Mouse (Mus musculus): ENCODE results near the gene Mctp2.
A peak's percentile ranks its signal among the peaks of the same experiment; 100 is the strongest.

The Mctp2 gene

DNA sequence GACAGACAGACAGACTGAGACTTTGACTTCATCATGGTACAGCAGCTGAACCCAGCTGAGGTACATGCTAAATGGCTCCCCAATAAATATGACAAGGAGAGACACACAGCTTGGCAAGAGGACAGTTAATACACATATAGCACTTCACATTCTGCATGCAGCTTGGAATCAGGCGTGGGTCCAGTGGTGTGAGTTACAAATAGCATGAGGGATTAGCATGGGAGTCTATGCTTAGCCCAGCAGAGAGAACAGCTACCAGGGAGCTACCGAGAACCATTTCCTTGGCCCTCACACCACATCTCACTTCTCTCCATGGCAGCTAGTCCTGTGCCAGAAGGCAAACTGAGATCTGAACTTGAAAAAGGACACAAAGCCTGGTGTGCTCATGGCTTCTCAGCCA, 137.1 kb downstream of the Mctp2 start:
- no peak for DNase-seq (ENCODE audit: low read depth, low spot score)

DNA sequence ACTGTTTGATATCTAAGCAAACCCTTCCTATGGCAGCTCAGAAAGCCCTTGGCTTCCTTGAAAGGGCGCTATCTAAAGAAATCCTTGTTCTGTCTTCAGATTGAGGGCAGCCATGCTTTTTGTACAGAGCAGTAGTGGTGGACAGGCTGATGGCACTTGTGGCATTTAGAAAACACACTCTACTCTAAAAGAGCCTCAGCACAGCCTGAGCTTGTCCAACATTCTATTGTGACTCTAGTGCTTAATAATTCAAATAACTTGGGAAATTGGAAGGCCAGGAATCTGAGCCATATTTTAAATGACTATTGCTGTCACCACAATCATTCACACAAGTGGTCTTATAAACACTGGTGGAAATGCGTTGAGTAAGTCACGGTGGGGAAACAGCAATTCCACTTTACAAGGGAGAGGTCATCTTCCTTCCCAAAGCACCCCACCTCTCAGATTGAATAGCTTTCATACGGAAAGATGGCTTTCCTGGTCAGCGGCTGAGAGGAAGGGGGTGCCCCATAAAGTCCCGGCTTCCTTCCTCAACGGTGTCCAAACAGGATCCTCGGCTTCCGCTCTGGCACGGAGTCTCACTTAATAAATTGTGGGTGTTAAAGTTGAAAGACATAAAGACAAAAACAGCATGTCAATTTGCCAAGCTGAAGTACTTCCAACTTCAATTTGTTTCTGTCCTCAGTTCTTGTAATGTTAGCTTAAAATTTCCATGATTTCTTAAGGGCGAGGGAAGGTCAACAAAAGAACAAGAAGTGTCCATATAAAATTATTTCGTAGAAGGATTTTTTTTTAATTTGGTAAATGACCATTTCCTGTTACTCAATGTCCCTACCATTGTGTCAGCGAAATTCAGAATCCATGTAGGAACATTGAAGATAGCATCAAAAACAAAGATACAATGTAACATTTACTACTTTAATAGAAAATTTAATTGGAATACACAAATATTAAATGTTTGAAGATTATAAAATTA, 140.4 kb downstream of the Mctp2 start:
- no peak for DNase-seq (ENCODE audit: low read depth, low spot score)

DNA sequence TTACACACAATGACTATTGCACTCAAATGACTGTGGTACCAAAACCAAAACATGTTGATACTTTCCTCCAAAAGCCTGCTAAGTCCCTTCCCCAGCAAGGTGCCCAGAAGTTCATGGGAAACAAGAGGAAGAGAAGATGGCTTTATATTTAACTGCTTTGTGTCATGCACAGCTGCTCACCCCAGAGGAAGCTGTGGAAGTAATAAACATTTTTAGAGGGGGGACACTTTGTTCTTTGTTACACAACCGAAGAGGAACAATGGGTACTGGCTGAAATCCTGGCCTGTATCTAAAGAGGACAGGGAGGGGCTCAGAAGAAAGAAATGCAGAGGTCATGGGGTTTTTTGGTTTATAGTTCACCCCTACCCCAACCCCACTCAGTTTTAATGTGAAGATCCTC, 144.2 kb downstream of the Mctp2 start:
- no peak for DNase-seq (ENCODE audit: low read depth, low spot score)

GRCm38 (mm10) chr7:72159513-72160063, 146.8 kb downstream of the Mctp2 start:
- DNase-seq (ENCODE audit: low read depth, low spot score) = no peak

GRCm38 (mm10) chr7:72150799-72151708, 155.4 kb downstream of the Mctp2 start:
- DNase-seq (ENCODE audit: low read depth, low spot score) = peak; percentile 63

DNA sequence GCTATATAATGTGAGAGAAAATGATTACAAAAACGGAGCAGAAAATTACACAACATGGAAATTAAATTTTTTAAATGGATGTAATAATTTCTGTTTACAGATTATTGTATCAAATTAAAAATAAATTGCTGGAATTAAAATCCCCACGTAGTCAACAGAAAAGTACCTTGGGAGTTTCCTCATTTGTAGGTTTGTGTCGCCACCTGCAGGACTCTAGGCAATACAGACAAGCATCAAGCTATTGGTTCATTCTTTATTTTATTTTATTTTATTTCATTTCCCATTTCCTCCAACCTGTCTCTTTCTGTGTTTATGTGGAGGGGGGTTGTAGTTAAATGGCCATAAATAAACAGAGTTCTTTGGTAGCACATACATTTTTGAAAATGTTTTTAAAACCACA, 157.3 kb downstream of the Mctp2 start:
- DNase-seq (ENCODE audit: low read depth, low spot score) = no peak

DNA sequence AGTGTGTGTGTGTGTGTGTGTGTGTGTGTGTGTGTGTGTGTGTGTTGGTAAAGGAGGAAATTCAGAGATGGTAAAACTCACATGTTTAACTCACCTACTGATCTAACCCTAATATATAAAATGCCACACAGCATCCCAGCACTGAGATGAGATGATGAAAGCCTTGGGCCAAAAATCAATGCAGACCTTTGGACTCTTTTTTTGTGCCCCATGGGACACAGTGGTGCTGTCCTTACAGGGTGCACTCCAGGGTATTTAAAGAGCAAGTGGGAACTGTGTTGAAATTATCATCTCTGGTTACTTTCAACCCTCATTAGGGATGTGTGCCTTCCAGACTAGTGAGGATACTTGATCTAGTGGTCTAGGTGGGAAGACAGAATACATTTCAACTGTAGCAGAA, 159.6 kb downstream of the Mctp2 start:
- no peak for DNase-seq (ENCODE audit: low read depth, low spot score)

DNA sequence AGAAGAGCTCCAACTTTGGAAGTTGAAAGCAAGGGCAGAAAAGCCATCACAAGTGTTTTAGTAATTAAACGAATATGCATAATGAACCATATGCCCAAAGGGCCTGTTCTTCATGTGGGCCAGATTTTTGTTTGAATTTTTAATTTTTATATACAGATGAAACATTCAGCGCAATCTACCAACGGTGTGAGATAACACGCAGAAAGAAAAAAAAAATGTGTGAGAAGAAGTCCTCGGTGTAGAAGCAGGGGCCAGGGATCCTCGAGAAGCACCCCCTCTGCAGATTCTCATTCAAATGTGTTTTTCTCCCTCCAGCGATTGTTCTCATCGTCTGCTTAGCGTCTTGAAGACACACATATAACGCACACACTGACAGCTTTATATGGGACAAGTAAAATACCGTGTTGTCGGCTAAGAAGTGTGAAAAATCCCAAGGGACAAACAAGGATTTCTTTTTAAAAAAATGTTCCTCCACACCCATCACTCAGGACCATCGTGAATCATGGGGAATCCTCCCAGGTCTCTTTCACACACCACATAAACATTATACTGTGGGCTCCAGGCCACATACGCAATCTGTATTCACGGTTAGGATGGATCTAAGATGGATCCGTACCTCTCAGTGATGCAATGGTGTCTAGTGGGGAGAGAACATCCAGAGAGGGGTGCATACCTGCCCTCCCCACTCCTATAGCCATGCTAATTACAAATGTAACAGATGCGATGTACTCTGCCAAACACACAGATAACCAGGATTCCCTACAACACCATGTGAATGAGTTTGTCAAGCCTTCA, 160.5 kb downstream of the Mctp2 start:
- DNase-seq (ENCODE audit: low read depth, low spot score) = no peak

DNA sequence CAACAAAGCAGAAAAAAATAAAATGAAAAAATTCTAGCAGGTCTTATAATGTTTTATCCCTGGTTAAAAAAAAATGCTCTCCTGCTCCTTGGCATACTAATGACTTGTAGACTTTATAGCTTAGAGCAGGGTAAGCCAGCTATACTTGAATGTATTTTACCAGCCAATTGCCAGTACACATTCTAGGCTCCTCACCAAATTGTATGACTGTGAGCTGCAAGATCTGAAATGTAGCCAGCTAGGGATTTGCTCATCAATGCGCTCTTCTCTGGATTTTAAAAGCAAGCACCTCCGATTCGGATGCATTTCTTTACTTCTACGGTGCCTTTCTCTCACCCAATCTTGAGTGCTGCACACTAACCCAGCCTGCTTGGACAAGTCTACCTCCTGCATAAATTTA, 167.7 kb downstream of the Mctp2 start:
- no peak for DNase-seq (ENCODE audit: low read depth, low spot score)

GRCm38 (mm10) chr7:72120986-72121385, 185.4 kb downstream of the Mctp2 start:
- DNase-seq (ENCODE audit: low read depth, low spot score) = no peak

GRCm38 (mm10) chr7:72119713-72120112, 186.7 kb downstream of the Mctp2 start:
- no peak for DNase-seq (ENCODE audit: low read depth, low spot score)

DNA sequence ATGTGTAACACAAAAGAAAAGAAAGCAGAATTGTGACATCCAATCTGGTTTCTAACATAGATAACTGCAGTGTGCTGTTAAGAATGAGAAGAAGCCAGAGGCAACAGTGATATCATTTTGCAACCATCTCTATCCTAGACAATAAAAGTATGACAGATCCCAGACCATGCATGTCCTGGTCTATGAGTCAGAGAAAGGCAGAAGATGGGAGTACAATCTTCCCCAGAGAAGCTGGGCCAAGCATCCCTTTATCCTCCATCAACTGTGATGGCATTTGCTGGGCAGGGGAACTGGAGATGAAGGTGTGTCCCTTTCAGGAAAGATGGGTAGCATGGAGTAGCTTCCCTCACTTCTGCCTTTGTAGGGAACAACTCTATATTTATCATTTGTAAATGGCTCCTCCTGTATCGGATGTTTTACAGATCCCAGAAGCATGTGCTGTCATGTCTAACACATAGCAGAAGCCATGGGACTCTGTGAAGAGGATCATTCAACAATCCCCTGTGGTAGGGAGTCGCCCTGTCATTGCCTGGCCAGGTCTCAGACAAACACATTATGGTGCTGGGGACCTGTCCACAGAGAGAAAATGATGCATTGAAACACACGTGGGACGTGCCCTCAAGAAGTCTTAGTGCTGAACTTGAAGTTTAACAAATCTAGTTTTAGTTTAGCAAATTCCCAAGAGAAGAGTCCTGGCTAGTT, 188.9 kb downstream of the Mctp2 start:
- no peak for DNase-seq (ENCODE audit: low read depth, low spot score)

DNA sequence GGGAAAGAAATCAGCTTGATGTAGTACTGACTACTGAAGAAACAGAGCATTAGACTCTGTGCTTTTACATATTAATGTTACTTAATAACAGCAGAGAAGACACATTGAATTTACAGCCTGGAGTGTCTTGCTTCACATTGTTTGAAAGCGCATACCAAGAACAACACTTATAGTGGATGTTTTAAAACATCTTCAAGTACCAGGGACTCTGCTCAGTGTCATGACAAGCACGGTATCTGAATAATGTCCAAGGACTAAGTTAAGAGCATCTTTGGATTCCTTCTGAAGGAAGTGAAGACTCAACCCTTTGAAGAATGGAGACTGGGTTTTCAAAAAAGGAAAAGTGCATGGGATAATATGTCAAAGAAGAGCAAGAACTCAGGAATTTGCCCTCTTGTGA, 191.3 kb downstream of the Mctp2 start:
- DNase-seq (ENCODE audit: low read depth, low spot score) = no peak

GRCm38 (mm10) chr7:72110578-72110977, 195.8 kb downstream of the Mctp2 start:
- no peak for DNase-seq (ENCODE audit: low read depth, low spot score)

GRCm38 (mm10) chr7:72108639-72109399, 197.6 kb downstream of the Mctp2 start:
- DNase-seq (ENCODE audit: low read depth, low spot score) = no peak

DNA sequence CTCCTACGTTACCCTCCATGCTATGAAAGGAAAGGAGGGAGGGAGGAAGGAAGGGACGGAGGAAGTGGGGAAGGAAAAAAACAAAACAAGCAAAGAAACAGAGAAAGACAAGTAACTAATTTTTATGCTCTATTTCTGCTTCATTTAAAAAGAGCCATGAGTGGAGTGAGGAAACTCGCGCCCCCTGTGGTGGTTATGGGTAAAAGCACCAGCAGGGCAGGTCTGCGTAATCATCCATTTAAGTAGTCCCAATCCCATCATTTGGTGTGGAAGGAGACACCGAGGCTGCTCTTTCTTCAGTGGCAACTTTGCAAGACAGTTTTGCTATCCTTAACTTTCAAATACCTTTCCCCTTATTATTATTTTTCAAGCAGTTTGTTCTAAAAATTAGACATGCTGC, 202.2 kb downstream of the Mctp2 start:
- no peak for DNase-seq (ENCODE audit: low read depth, low spot score)

DNA sequence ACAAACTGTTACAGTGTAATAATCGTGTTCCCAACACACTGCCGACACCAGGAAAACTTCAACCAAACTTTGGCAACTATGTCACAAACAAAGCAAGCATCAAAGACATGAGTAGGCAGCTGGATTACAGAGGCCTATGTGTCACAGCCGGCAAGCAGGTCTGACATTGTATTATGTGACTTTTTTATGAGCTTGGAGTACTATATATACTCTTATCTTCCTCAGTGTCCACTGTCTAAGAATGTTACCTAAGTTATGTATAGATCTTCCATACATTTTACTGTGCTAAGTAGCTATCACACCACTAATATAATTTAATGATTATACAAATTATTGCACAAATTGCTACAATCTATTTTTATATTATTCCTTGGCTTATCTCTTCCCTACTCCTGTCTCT, 202.8 kb downstream of the Mctp2 start:
- no peak for DNase-seq (ENCODE audit: low read depth, low spot score)

- peak; percentile 11 for DNase-seq (ENCODE audit: low read depth, low spot score)
Measured at GRCm38 (mm10) chr7:72100683-72101082, 205.7 kb downstream of the Mctp2 start.

DNA sequence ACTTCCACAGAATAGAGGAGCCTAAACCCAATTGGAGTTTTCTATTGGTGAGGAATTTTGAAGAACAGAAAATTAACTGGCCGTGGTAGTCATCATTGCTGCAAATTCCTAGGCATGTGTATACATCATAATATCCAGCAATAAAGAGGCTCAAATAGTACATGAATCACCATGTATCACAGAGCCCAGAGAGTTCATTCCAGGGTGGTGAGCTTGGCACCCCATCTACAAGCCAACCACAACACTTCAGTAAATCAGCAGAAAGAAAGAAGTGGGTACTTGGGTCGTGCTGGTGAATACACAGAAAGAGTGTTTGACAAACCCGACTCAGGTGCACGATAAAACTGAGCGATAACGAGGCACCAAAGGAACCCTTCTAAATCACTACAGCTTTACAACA, 207.8 kb downstream of the Mctp2 start:
- no peak for DNase-seq (ENCODE audit: low read depth, low spot score)

DNA sequence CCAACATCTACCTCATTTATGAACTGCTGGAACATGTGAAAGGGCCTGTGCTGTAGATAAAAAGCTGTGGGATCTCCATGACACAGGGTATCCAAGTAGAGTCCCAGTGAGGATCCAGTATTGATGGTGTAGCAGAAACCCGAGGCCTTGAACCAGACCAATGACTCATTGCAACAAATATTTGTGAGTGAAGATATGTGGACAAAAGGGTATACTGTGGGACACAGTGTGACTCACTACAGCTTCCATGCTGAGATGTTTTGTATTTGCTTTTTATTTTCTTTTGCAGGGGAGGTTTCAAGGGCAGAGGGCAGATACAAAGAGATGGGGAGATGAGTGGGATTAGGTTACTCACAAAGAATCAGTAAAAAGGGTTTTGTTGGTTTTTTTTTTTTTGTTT, 209.4 kb downstream of the Mctp2 start:
- no peak for DNase-seq (ENCODE audit: low read depth, low spot score)

All from forelimb bud, embryonic 11.5 days (tissue).